Mouse (Mus musculus): Measurements from ENCODE around the gene Gdf15.

DNA sequence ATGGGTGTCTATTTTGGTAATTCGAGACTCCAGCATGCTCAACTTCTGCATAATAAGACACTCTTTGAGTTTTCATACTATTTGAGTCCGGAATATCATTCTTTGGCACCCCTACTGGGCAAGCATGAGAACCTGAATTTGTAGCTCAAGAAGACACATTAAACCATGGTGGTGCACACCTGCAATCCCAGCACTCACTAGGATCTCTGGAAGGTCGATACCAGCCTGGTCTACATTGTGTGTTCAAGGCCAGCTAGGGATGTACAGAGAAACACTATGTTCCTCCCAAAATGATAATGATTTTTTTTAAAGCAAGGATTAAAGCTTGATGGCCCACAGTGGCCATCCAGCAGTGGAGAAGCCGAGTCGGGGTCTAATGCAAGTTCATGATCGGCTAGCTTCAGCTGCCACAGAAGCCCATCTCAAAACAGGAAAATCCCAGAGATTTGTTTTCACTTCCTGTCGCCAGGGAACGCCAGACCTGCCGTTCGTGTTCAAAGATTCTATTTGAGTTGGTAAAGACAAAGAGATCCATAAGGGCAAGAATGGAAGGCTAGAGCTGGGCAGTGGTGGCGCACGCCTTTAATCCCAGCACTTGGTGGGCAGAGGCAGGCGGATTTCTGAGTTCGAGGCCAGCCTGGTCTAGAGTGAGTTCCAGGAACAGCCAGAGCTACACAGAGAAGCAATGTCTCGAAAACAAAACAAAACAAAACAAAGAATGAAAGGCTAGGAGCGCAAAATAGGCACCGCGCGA is 40.2 kb upstream of the Gdf15 start:
- no peak for TF ChIP-seq CTCF (IDR thresholded peaks at IDR 0.05; ENCODE audit: insufficient read depth, low read length)
- TF ChIP-seq POLR2A (IDR thresholded peaks at IDR 0.05; ENCODE audit: borderline replicate concordance, extremely low read depth, low read depth, low read length) = no peak

All from lung, adult 2 months (tissue).